Mouse (Mus musculus) forelimb bud, embryonic 11.5 days (tissue): ENCODE measurements at regions not wholly inside any gene's neighbourhood (a gene's known extent, or its start where the extent isn't known, plus 50 kb on each side); places are given as distances from the start of the nearest gene placed in this dataset.

ENCODE experiments used
- DNase-seq: peaks from one replicate; pipeline ENCODE4 v3.0.0-alpha.2; 2012; ENCODE audit warnings: low read depth, low spot score

- peak; percentile 8 for DNase-seq
Measured at GRCm38 (mm10) chr10:110534387-110534786, 78.4 kb upstream of the Nav3 start.

- DNase-seq: no peak
Measured at GRCm38 (mm10) chr10:110542712-110543111, 86.7 kb upstream of the Nav3 start.

GRCm38 (mm10) chr10:110548391-110548790 is 92.4 kb upstream of the Nav3 start:
- DNase-seq: no peak

- DNase-seq: no peak
Measured at GRCm38 (mm10) chr10:110553954-110554353, 98.0 kb upstream of the Nav3 start.

GRCm38 (mm10) chr10:110556326-110556883 is 100.4 kb upstream of the Nav3 start:
- no peak for DNase-seq

- no peak for DNase-seq
Measured at GRCm38 (mm10) chr10:110563057-110563456, 107.1 kb upstream of the Nav3 start.

- DNase-seq: no peak
Measured at GRCm38 (mm10) chr10:110563571-110563970, 107.6 kb upstream of the Nav3 start.

GRCm38 (mm10) chr10:110566260-110567050 is 110.5 kb upstream of the Nav3 start:
- DNase-seq: no peak

- DNase-seq: no peak
Measured at GRCm38 (mm10) chr10:110570465-110570864, 114.5 kb upstream of the Nav3 start.

GRCm38 (mm10) chr10:110571179-110571578 is 115.2 kb upstream of the Nav3 start:
- no peak for DNase-seq

- no peak for DNase-seq
Measured at GRCm38 (mm10) chr10:110573530-110573929, 117.5 kb upstream of the Nav3 start.

GRCm38 (mm10) chr10:110586029-110586428 is 130.0 kb upstream of the Nav3 start:
- DNase-seq: peak; percentile 16

- DNase-seq: no peak
Measured at GRCm38 (mm10) chr10:110586507-110586906, 130.5 kb upstream of the Nav3 start.

GRCm38 (mm10) chr10:110587529-110587928 is 131.5 kb upstream of the Nav3 start:
- no peak for DNase-seq

- no peak for DNase-seq
Measured at GRCm38 (mm10) chr10:110600352-110600853, 144.4 kb upstream of the Nav3 start.

- no peak for DNase-seq
Measured at GRCm38 (mm10) chr10:110610336-110610735, 134.9 kb upstream of the E2f7 start.

GRCm38 (mm10) chr10:110617004-110617403 is 128.2 kb upstream of the E2f7 start:
- DNase-seq: no peak

- DNase-seq: no peak
Measured at GRCm38 (mm10) chr10:110619193-110619592, 126.0 kb upstream of the E2f7 start.

GRCm38 (mm10) chr10:110625644-110626043 is 119.6 kb upstream of the E2f7 start:
- no peak for DNase-seq

- DNase-seq: no peak
Measured at GRCm38 (mm10) chr10:110640406-110640805, 104.8 kb upstream of the E2f7 start.

GRCm38 (mm10) chr10:110642065-110642690 is 103.1 kb upstream of the E2f7 start:
- peak; percentile 18 for DNase-seq

GRCm38 (mm10) chr10:110647603-110648002 is 97.6 kb upstream of the E2f7 start:
- no peak for DNase-seq

- DNase-seq: no peak
Measured at GRCm38 (mm10) chr10:110650107-110650506, 95.1 kb upstream of the E2f7 start.
